Mouse (Mus musculus): Measurements from ENCODE around the gene Dennd2c. TPM values are rescaled to one million over a fixed set of nuclear protein-coding genes. Genes with fewer than 3 reads are reported as not detected.

The Dennd2c gene
- polyA plus RNA-seq (2012; ENCODE audit: insufficient read depth, insufficient read length, low replicate concordance, missing spikeins) = not detected in 2 replicates

- no peak for TF ChIP-seq POLR2A (IDR thresholded peaks at IDR 0.05; ENCODE audit: insufficient read depth, low read depth, low read length)
- no peak for TF ChIP-seq CTCF (IDR thresholded peaks at IDR 0.05; ENCODE audit: insufficient read depth, low read depth, low read length)
- WGBS = 2% methylated on average over 72 of the region's 72 CpGs
- Histone ChIP-seq H3K4me1 (ENCODE audit: control insufficient read depth, insufficient read depth, low read length) (peaks cover 13% of the 10 kb centered on the region), H3K27ac (ENCODE audit: insufficient read depth, low read depth, low read length) (no peak within 1 kb of the TSS), H3K4me3 (ENCODE audit: insufficient read depth, low read depth, low read length) (peak within 1 kb of the TSS; percentile 61)
Observed at GRCm38 (mm10) chr3:103102454-103103390, at the start of gene Dennd2c. Gene Dennd2c (plus strand): TSS chr3:103102604.

GRCm38 (mm10) chr3:103056016-103056595, 46.3 kb upstream of the Dennd2c start:
- 87% methylated on average over 5 of the region's 5 CpGs for WGBS

GRCm38 (mm10) chr3:103057752-103058151, 44.7 kb upstream of the Dennd2c start:
- Histone ChIP-seq H3K4me1 (ENCODE audit: control insufficient read depth, insufficient read depth, low read length) (peaks cover 2% of the 10 kb centered on the region; the same call in 1 of the 2 replicates), H3K4me3 (ENCODE audit: insufficient read depth, low read depth, low read length) (peak overlapping the region; percentile 95), H3K27ac (ENCODE audit: insufficient read depth, low read depth, low read length) (no peak overlapping the region)
- WGBS = 3% methylated on average over 10 of the region's 10 CpGs
- no peak for TF ChIP-seq POLR2A (IDR thresholded peaks at IDR 0.05; ENCODE audit: insufficient read depth, low read depth, low read length)
- no peak for TF ChIP-seq CTCF (IDR thresholded peaks at IDR 0.05; ENCODE audit: insufficient read depth, low read depth, low read length)

More at GRCm38 (mm10) chr3:103056016-103056595, 46.3 kb upstream of the Dennd2c start:
- Histone ChIP-seq H3K27ac (ENCODE audit: insufficient read depth, low read depth, low read length) (no peak overlapping the region), H3K4me3 (ENCODE audit: insufficient read depth, low read depth, low read length) (no peak overlapping the region), H3K4me1 (ENCODE audit: control insufficient read depth, insufficient read depth, low read length) (peaks cover 2% of the 10 kb centered on the region; the same call in 1 of the 2 replicates)
- TF ChIP-seq POLR2A (IDR thresholded peaks at IDR 0.05; ENCODE audit: insufficient read depth, low read depth, low read length) = no peak
- TF ChIP-seq CTCF (IDR thresholded peaks at IDR 0.05; ENCODE audit: insufficient read depth, low read depth, low read length) = no peak

- peak; percentile 72 for TF ChIP-seq POLR2A (IDR thresholded peaks at IDR 0.05; ENCODE audit: insufficient read depth, low read depth, low read length)
- no peak for TF ChIP-seq CTCF (IDR thresholded peaks at IDR 0.05; ENCODE audit: insufficient read depth, low read depth, low read length)
- 1% methylated on average over 46 of the region's 46 CpGs for WGBS
- H3K4me1 ChIP-seq (ENCODE audit: control insufficient read depth, insufficient read depth, low read length) = peaks cover 2% of the 10 kb centered on the region; the same call in 1 of the 2 replicates
- peak within 1 kb of the TSS; percentile 95 for H3K4me3 ChIP-seq (ENCODE audit: insufficient read depth, low read depth, low read length)
- peak within 1 kb of the TSS; percentile 63; the same call in 1 of the 2 replicates for H3K27ac ChIP-seq (ENCODE audit: insufficient read depth, low read depth, low read length)
Observed at GRCm38 (mm10) chr3:103058207-103059157, 43.9 kb upstream of the Dennd2c start, which contains the start of gene Nras. Gene Nras (plus strand): TSS chr3:103058285.

GRCm38 (mm10) chr3:103066927-103067326, 35.5 kb upstream of the Dennd2c start:
- WGBS = 89% methylated on average over 8 of the region's 8 CpGs
- H3K4me1 ChIP-seq (ENCODE audit: control insufficient read depth, insufficient read depth, low read length) = no peaks in the 10 kb centered on the region
- no peak overlapping the region for H3K4me3 ChIP-seq (ENCODE audit: insufficient read depth, low read depth, low read length)
- TF ChIP-seq CTCF (IDR thresholded peaks at IDR 0.05; ENCODE audit: insufficient read depth, low read depth, low read length) (no peak), POLR2A (IDR thresholded peaks at IDR 0.05; ENCODE audit: insufficient read depth, low read depth, low read length) (no peak)
- H3K27ac ChIP-seq (ENCODE audit: insufficient read depth, low read depth, low read length) = no peak overlapping the region

GRCm38 (mm10) chr3:103068971-103069370, 33.4 kb upstream of the Dennd2c start:
- Histone ChIP-seq H3K4me3 (ENCODE audit: insufficient read depth, low read depth, low read length) (no peak overlapping the region), H3K4me1 (ENCODE audit: control insufficient read depth, insufficient read depth, low read length) (no peaks in the 10 kb centered on the region), H3K27ac (ENCODE audit: insufficient read depth, low read depth, low read length) (no peak overlapping the region)
- no peak for TF ChIP-seq CTCF (IDR thresholded peaks at IDR 0.05; ENCODE audit: insufficient read depth, low read depth, low read length)
- TF ChIP-seq POLR2A (IDR thresholded peaks at IDR 0.05; ENCODE audit: insufficient read depth, low read depth, low read length) = no peak
- 95% methylated on average over 6 of the region's 6 CpGs for WGBS

GRCm38 (mm10) chr3:103073771-103074170, 28.6 kb upstream of the Dennd2c start, which contains the start of gene Ampd1:
Gene Ampd1 (plus strand): TSS chr3:103074014.
- no peak for TF ChIP-seq CTCF (IDR thresholded peaks at IDR 0.05; ENCODE audit: insufficient read depth, low read depth, low read length)
- no peak for TF ChIP-seq POLR2A (IDR thresholded peaks at IDR 0.05; ENCODE audit: insufficient read depth, low read depth, low read length)
- no peak within 1 kb of the TSS for H3K4me3 ChIP-seq (ENCODE audit: insufficient read depth, low read depth, low read length)
- WGBS = 74% methylated on average over 5 of the region's 5 CpGs
- H3K4me1 ChIP-seq (ENCODE audit: control insufficient read depth, insufficient read depth, low read length) = no peaks in the 10 kb centered on the region
- no peak within 1 kb of the TSS for H3K27ac ChIP-seq (ENCODE audit: insufficient read depth, low read depth, low read length)

GRCm38 (mm10) chr3:103075871-103076270, 26.5 kb upstream of the Dennd2c start:
- 89% methylated on average over 9 of the region's 9 CpGs for WGBS
- no peak overlapping the region for H3K27ac ChIP-seq (ENCODE audit: insufficient read depth, low read depth, low read length)
- TF ChIP-seq POLR2A (IDR thresholded peaks at IDR 0.05; ENCODE audit: insufficient read depth, low read depth, low read length) (no peak), CTCF (IDR thresholded peaks at IDR 0.05; ENCODE audit: insufficient read depth, low read depth, low read length) (no peak)
- H3K4me1 ChIP-seq (ENCODE audit: control insufficient read depth, insufficient read depth, low read length) = no peaks in the 10 kb centered on the region
- H3K4me3 ChIP-seq (ENCODE audit: insufficient read depth, low read depth, low read length) = no peak overlapping the region
